Mouse (Mus musculus) lung, embryonic 16.5 days (tissue): ENCODE measurements at regions not wholly inside any gene's neighbourhood (a gene's known extent, or its start where the extent isn't known, plus 50 kb on each side); places are given as distances from the start of the nearest gene placed in this dataset.
A peak's percentile ranks its signal among the peaks of the same experiment; 100 is the strongest.

ENCODE experiments used
- ATAC-seq: fragments of 200-750 bp; cut with Nextera tagmentation; 2 replicates; pipeline ENCODE4 v1.8.0; 2017; ENCODE audit warnings: low read depth, mild to moderate bottlenecking, moderate library complexity
- H3K27ac ChIP-seq: fragments of 300-500 bp; sonication (generic); 2 replicates; pipeline ENCODE4 v1.5.1; 2014; ENCODE audit warnings: mild to moderate bottlenecking, control low read depth, low read length
- H3K27me3 ChIP-seq: fragments of 300-500 bp; sonication (generic); 2 replicates; pipeline ENCODE4 v1.6.1; 2014; ENCODE audit warnings: low read depth, low read length, mixed read lengths; ENCODE audit not compliant: control insufficient read depth, insufficient read depth
- H3K36me3 ChIP-seq: fragments of 300-500 bp; sonication (generic); 2 replicates; pipeline ENCODE4 v1.6.1; 2014; ENCODE audit warnings: low read length; ENCODE audit not compliant: control insufficient read depth, insufficient read depth
- H3K4me1 ChIP-seq: fragments of 300-500 bp; sonication (generic); replicated peaks from 2 replicates; pipeline ENCODE4 v1.6.1; 2014; ENCODE audit warnings: low read length, mixed read lengths; ENCODE audit not compliant: control insufficient read depth, insufficient read depth
- H3K4me2 ChIP-seq: fragments of 300-500 bp; sonication (generic); 2 replicates; pipeline ENCODE4 v1.6.1; 2014; ENCODE audit warnings: low read depth, low read length, control low read depth
- H3K4me3 ChIP-seq: fragments of 300-500 bp; sonication (generic); 2 replicates; pipeline ENCODE4 v1.5.1; 2014; ENCODE audit warnings: mild to moderate bottlenecking, low read length, control low read depth
- H3K9ac ChIP-seq: fragments of 300-500 bp; sonication (generic); 2 replicates; pipeline ENCODE4 v1.6.1; 2014; ENCODE audit warnings: low read length, control low read depth
- H3K9me3 ChIP-seq: fragments of 300-500 bp; sonication (generic); 2 replicates; pipeline ENCODE4 v1.6.1; 2016; ENCODE audit warnings: low read length; ENCODE audit not compliant: control insufficient read depth
- WGBS: fragments of 180-500 bp; shearing (Covaris S2); extraction: QIAGEN DNeasy Blood & Tissue Kit; methylation state at CpG from one replicate; pipeline ENCODE4 v1.1.7; 2014; 5-methylcytosine and 5-hydroxymethylcytosine counted together

- no peak overlapping the region for H3K9ac ChIP-seq
- 31% methylated on average over 3 of the region's 3 CpGs for WGBS
- no peaks in the 10 kb centered on the region for H3K36me3 ChIP-seq
- no peaks in the 10 kb centered on the region for H3K9me3 ChIP-seq
- no peak overlapping the region for H3K4me2 ChIP-seq
- H3K4me1 ChIP-seq, result no peaks in the 10 kb centered on the region; the same call in 1 of the 2 replicates
- ATAC-seq, result peak; percentile 76; the same call in 1 of the 2 replicates
- H3K27me3 ChIP-seq, result no peaks in the 10 kb centered on the region
- H3K27ac ChIP-seq, result no peak overlapping the region
- no peak overlapping the region for H3K4me3 ChIP-seq
These were observed 173.8 kb upstream of the Gcfc2 start for GRCm38 (mm10) chr6:81749681-81750080.

- Histone ChIP-seq H3K36me3 (no peaks in the 10 kb centered on the region), H3K9ac (no peak overlapping the region), H3K27ac (no peak overlapping the region), H3K4me3 (no peak overlapping the region), H3K4me1 (no peaks in the 10 kb centered on the region; the same call in 1 of the 2 replicates), H3K27me3 (no peaks in the 10 kb centered on the region), H3K4me2 (no peak overlapping the region), H3K9me3 (no peaks in the 10 kb centered on the region)
- 89% methylated on average over 5 of the region's 5 CpGs for WGBS
- no peak for ATAC-seq
These were observed 171.8 kb upstream of the Gcfc2 start for GRCm38 (mm10) chr6:81751631-81752030.

GRCm38 (mm10) chr6:81756242-81756641, 167.2 kb upstream of the Gcfc2 start:
- H3K27ac ChIP-seq, result no peak overlapping the region
- H3K4me3 ChIP-seq, result no peak overlapping the region
- H3K36me3 ChIP-seq, result no peaks in the 10 kb centered on the region
- ATAC-seq, result no peak
- no peaks in the 10 kb centered on the region for H3K4me1 ChIP-seq
- no peak overlapping the region for H3K4me2 ChIP-seq
- no peaks in the 10 kb centered on the region for H3K27me3 ChIP-seq
- 68% methylated on average over 7 of the region's 7 CpGs for WGBS
- no peaks in the 10 kb centered on the region for H3K9me3 ChIP-seq
- no peak overlapping the region for H3K9ac ChIP-seq

- no peaks in the 10 kb centered on the region for H3K9me3 ChIP-seq
- H3K27me3 ChIP-seq, result no peaks in the 10 kb centered on the region
- H3K9ac ChIP-seq, result no peak overlapping the region
- H3K4me2 ChIP-seq, result no peak overlapping the region
- H3K27ac ChIP-seq, result no peak overlapping the region
- H3K4me3 ChIP-seq, result no peak overlapping the region
- ATAC-seq, result no peak
- 64% methylated on average over 5 of the region's 5 CpGs for WGBS
- no peaks in the 10 kb centered on the region for H3K4me1 ChIP-seq
- no peaks in the 10 kb centered on the region for H3K36me3 ChIP-seq
These were observed 164.6 kb upstream of the Gcfc2 start for GRCm38 (mm10) chr6:81758876-81759275.

GRCm38 (mm10) chr6:81760181-81760580, 163.3 kb upstream of the Gcfc2 start:
- no peak for ATAC-seq
- Histone ChIP-seq H3K36me3 (no peaks in the 10 kb centered on the region), H3K27me3 (no peaks in the 10 kb centered on the region), H3K27ac (no peak overlapping the region), H3K4me2 (no peak overlapping the region), H3K9me3 (no peaks in the 10 kb centered on the region), H3K9ac (no peak overlapping the region), H3K4me3 (no peak overlapping the region), H3K4me1 (no peaks in the 10 kb centered on the region; the same call in 1 of the 2 replicates)
- WGBS, result 80% methylated on average over 2 of the region's 2 CpGs

GRCm38 (mm10) chr6:81765831-81766230, 157.6 kb upstream of the Gcfc2 start:
- Histone ChIP-seq H3K4me1 (no peaks in the 10 kb centered on the region; the same call in 1 of the 2 replicates), H3K27me3 (no peaks in the 10 kb centered on the region), H3K36me3 (no peaks in the 10 kb centered on the region), H3K9ac (no peak overlapping the region), H3K4me3 (no peak overlapping the region), H3K27ac (no peak overlapping the region), H3K9me3 (no peaks in the 10 kb centered on the region), H3K4me2 (no peak overlapping the region)
- WGBS, result 76% methylated on average over 7 of the region's 7 CpGs
- no peak for ATAC-seq

GRCm38 (mm10) chr6:81766800-81767199, 156.7 kb upstream of the Gcfc2 start:
- H3K36me3 ChIP-seq, result no peaks in the 10 kb centered on the region
- no peak overlapping the region for H3K9ac ChIP-seq
- no peaks in the 10 kb centered on the region for H3K9me3 ChIP-seq
- H3K27ac ChIP-seq, result no peak overlapping the region
- no peak overlapping the region for H3K4me2 ChIP-seq
- no peak for ATAC-seq
- no peak overlapping the region for H3K4me3 ChIP-seq
- H3K27me3 ChIP-seq, result no peaks in the 10 kb centered on the region
- no peaks in the 10 kb centered on the region; the same call in 1 of the 2 replicates for H3K4me1 ChIP-seq
- 71% methylated on average over 4 of the region's 4 CpGs for WGBS

GRCm38 (mm10) chr6:81768669-81769537, 154.6 kb upstream of the Gcfc2 start:
- H3K4me2 ChIP-seq, result no peak overlapping the region
- H3K9me3 ChIP-seq, result no peaks in the 10 kb centered on the region
- H3K4me3 ChIP-seq, result no peak overlapping the region
- H3K27me3 ChIP-seq, result no peaks in the 10 kb centered on the region
- no peak overlapping the region for H3K27ac ChIP-seq
- no peak overlapping the region for H3K9ac ChIP-seq
- WGBS, result 42% methylated on average over 5 of the region's 5 CpGs
- no peak for ATAC-seq
- no peaks in the 10 kb centered on the region; the same call in 1 of the 2 replicates for H3K4me1 ChIP-seq
- H3K36me3 ChIP-seq, result no peaks in the 10 kb centered on the region

- Histone ChIP-seq H3K4me2 (no peak overlapping the region), H3K4me3 (no peak overlapping the region), H3K36me3 (no peaks in the 10 kb centered on the region), H3K9ac (no peak overlapping the region), H3K27ac (no peak overlapping the region), H3K4me1 (no peaks in the 10 kb centered on the region), H3K9me3 (no peaks in the 10 kb centered on the region), H3K27me3 (no peaks in the 10 kb centered on the region)
- no peak for ATAC-seq
- 78% methylated on average over 3 of the region's 3 CpGs for WGBS
These were observed 153.2 kb upstream of the Gcfc2 start for GRCm38 (mm10) chr6:81770301-81770700.
